Mouse (Mus musculus) fat pad, adult 2 months (tissue): ENCODE results near the gene Col4a1.

Experiments
- DNase-seq: peaks from one replicate; pipeline ENCODE4 v3.0.0-alpha.2; 2011; ENCODE audit warnings: low read depth, low spot score; ENCODE audit errors: extremely low read depth

Col4a1 gene

GRCm38 (mm10) chr8:11300436-11300835 is 12.2 kb downstream of the Col4a1 start:
- DNase-seq = no peak

GRCm38 (mm10) chr8:11299317-11299602 is 13.4 kb downstream of the Col4a1 start:
- DNase-seq = no peak

- DNase-seq = no peak
These were observed 13.9 kb downstream of the Col4a1 start for GRCm38 (mm10) chr8:11298531-11299316.

GRCm38 (mm10) chr8:11297141-11297838 is 15.3 kb downstream of the Col4a1 start:
- DNase-seq = no peak

GRCm38 (mm10) chr8:11296282-11296943 is 16.2 kb downstream of the Col4a1 start:
- DNase-seq = no peak

- no peak for DNase-seq
These were observed 20.0 kb downstream of the Col4a1 start for GRCm38 (mm10) chr8:11292611-11293010.

GRCm38 (mm10) chr8:11290533-11290932 is 22.1 kb downstream of the Col4a1 start:
- DNase-seq = no peak

- no peak for DNase-seq
These were observed 24.3 kb downstream of the Col4a1 start for GRCm38 (mm10) chr8:11288286-11288685.

GRCm38 (mm10) chr8:11287139-11287538 is 25.5 kb downstream of the Col4a1 start:
- no peak for DNase-seq

- no peak for DNase-seq
These were observed 27.2 kb downstream of the Col4a1 start for GRCm38 (mm10) chr8:11285437-11285836.

GRCm38 (mm10) chr8:11283217-11283616 is 29.4 kb downstream of the Col4a1 start:
- no peak for DNase-seq

GRCm38 (mm10) chr8:11282696-11283095 is 29.9 kb downstream of the Col4a1 start:
- DNase-seq = no peak

GRCm38 (mm10) chr8:11282139-11282538 is 30.5 kb downstream of the Col4a1 start:
- DNase-seq = no peak

- no peak for DNase-seq
These were observed 31.8 kb downstream of the Col4a1 start for GRCm38 (mm10) chr8:11280721-11281268.

- DNase-seq = no peak
These were observed 33.3 kb downstream of the Col4a1 start for GRCm38 (mm10) chr8:11279296-11279826.

- no peak for DNase-seq
These were observed 34.5 kb downstream of the Col4a1 start for GRCm38 (mm10) chr8:11278101-11278611.

- no peak for DNase-seq
These were observed 35.0 kb downstream of the Col4a1 start for GRCm38 (mm10) chr8:11277602-11278051.

GRCm38 (mm10) chr8:11276286-11276685 is 36.3 kb downstream of the Col4a1 start:
- DNase-seq = no peak

GRCm38 (mm10) chr8:11274415-11274814 is 38.2 kb downstream of the Col4a1 start:
- no peak for DNase-seq

GRCm38 (mm10) chr8:11273506-11274158 is 39.0 kb downstream of the Col4a1 start:
- no peak for DNase-seq

GRCm38 (mm10) chr8:11272205-11272604 is 40.4 kb downstream of the Col4a1 start:
- no peak for DNase-seq
